Mouse (Mus musculus) urinary bladder, adult 2 months (tissue): Measurements from ENCODE around the gene Slc35b4. TPM values are rescaled to one million over a fixed set of nuclear protein-coding genes. Genes with fewer than 3 reads are reported as not detected.

ENCODE experiments used
- DNase-seq: peaks from one replicate; pipeline ENCODE4 v3.0.0; 2022; ENCODE audit warnings: low spot score
- polyA plus RNA-seq: library from polyadenylated mRNA; depleted of rRNA; stranded (reverse); fragments of >200 nt; gene quantifications from 2 replicates; pipeline ENCODE4 v1.2.3, GENCODE M21; 2012; rRNA removed

Gene Slc35b4
- 43.5 and 44.5 TPM in 2 replicates for polyA plus RNA-seq

GRCm38 (mm10) chr6:34176864-34177247 is at the start of gene Slc35b4:
Gene Slc35b4, minus strand, starts transcription at chr6:34177111.
- peak; percentile 69 for DNase-seq

- DNase-seq: no peak
Observed at GRCm38 (mm10) chr6:34225004-34225599, 48.2 kb upstream of the Slc35b4 start.

DNA sequence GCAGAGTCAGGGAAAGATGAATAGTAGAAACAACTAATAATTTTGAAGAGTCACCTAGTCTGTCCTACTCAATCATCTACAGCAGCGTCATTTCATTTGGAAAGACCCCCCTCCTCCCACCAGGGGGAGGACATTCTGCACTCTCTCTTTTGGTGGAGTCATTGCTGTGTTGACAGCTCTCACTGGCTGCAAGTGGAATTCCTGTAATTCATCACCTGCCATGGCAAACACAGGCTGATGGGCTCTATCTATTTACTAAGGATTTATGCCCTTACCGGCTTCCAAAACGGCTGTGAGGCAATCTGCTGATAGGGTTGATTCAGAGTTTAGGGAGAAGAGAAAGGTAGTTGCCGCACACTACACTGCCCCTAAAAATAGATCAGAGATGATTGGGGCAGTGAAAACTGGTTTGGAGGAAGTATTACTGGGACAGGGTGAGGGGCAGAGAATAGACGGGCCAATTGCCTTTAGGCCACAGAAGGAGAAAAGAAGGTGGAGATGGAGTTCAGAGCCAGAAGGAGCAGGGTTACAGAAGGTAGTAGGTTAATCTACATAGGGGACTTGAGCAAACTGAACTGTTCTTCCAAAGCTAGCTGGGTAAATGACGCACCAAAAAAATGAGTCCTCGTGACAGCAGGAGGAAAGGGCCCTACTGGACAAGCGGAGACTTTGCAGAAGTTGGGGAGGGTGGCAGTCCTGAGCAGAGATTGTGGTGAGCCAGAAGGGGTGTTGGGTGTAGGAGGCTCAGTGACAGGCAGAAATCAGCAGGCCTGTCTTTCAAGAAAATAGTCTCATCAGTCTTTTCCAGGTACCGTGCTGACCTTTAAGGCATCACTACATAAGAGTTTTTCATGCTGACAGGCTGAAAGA is 39.8 kb upstream of the Slc35b4 start:
- DNase-seq: no peak

GRCm38 (mm10) chr6:34205754-34206153 is 28.8 kb upstream of the Slc35b4 start:
- no peak for DNase-seq

- DNase-seq: peak; percentile 24
Observed at GRCm38 (mm10) chr6:34204971-34205572, 28.2 kb upstream of the Slc35b4 start.

GRCm38 (mm10) chr6:34203503-34203902 is 26.6 kb upstream of the Slc35b4 start:
- no peak for DNase-seq

- no peak for DNase-seq
Observed at GRCm38 (mm10) chr6:34194981-34195380, 18.1 kb upstream of the Slc35b4 start.

- peak; percentile 23 for DNase-seq
Observed at GRCm38 (mm10) chr6:34193708-34194475, 17.0 kb upstream of the Slc35b4 start.

DNA sequence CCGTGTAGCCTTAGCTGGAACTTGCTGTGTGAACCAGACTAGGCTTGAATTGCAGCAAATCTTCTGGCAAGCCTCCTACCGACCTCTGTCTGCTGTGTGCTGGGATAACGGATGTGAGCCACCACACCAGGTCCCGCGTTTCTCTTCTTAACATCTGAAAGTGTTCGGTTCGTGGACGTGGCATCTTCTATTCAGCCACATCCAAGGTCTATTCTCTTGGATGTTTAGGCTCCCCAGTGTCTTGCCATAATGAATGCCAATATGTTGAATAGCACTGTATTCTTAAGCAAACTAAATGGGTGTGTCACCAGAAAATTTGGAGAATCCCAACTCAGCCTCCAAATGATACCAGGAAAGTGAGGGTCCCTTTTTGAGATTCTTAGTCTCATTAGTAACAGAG is 14.5 kb upstream of the Slc35b4 start:
- DNase-seq: no peak

DNA sequence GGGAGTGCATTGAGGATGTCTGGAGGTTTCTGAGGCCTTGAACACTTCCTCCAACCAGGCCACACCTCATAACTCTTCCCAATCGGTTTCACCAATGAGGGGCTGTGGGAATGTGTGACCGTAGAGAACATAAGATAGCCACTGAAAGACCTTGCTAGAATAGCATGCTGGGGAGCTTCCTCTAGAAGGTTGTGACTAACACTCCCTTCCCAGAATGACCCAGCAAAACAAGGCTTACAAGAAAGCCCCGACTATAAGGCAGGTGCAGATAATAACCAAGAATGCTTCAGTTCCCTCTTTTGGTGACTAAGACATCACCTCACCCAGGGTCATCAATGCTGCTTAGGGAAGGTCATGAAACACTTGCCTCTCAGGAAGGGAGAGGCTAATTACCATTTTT is 12.6 kb upstream of the Slc35b4 start:
- DNase-seq: no peak

DNA sequence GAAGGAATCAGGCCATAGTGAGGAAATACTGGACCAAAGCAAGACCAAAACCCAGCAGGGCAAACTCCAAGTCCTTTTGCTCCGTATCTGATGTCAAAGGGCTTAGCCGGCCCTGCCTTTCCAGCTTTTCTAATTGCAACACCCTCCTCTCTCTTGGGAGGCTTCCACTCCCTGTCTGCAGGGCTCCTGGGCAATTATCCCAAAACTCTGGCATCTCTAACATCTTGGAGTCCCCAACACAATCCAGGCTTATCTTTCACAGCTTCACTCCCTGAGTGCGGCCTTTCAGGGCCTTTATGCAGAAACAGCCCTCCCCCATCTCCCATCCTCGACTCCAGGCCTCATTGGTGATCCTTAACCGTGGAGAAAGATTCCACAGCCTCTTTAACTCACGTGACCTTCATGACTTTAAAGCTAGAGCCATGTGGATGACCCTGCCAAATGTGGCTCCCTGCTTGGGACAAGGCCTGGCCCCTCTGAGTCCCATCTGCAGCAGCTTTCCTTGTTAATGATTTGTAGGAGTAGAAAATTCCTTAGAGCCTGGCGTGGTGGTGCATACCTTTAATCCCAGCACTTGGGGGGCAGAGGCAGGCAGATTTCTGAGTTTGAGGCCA is 11.2 kb upstream of the Slc35b4 start:
- DNase-seq: no peak

GRCm38 (mm10) chr6:34187273-34187863 is 10.5 kb upstream of the Slc35b4 start:
- no peak for DNase-seq

- no peak for DNase-seq
Observed at GRCm38 (mm10) chr6:34183326-34183725, 6.4 kb upstream of the Slc35b4 start.

DNA sequence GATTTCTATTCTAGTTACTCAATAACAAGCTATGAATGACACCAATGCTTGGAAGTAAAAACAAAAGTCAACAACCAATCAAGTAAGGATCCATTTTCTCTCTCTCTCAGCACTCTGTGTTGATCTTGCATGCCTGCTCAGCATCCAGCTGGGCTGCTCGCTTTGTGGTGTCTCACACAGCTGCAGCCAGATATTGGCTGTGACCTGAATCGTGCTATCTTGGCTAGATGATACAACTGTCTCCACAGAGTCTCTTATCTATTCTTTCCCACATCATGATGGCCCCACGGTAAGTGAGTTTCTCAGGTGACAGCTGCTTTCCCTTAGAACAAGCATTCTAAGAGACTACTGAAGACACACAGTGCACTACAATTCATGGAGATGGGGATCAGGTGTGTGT is 5.0 kb upstream of the Slc35b4 start:
- DNase-seq: no peak

- DNase-seq: no peak
Observed at GRCm38 (mm10) chr6:34179911-34180310, 3.0 kb upstream of the Slc35b4 start.

GRCm38 (mm10) chr6:34179007-34179406 is 2.1 kb upstream of the Slc35b4 start:
- DNase-seq: no peak

DNA sequence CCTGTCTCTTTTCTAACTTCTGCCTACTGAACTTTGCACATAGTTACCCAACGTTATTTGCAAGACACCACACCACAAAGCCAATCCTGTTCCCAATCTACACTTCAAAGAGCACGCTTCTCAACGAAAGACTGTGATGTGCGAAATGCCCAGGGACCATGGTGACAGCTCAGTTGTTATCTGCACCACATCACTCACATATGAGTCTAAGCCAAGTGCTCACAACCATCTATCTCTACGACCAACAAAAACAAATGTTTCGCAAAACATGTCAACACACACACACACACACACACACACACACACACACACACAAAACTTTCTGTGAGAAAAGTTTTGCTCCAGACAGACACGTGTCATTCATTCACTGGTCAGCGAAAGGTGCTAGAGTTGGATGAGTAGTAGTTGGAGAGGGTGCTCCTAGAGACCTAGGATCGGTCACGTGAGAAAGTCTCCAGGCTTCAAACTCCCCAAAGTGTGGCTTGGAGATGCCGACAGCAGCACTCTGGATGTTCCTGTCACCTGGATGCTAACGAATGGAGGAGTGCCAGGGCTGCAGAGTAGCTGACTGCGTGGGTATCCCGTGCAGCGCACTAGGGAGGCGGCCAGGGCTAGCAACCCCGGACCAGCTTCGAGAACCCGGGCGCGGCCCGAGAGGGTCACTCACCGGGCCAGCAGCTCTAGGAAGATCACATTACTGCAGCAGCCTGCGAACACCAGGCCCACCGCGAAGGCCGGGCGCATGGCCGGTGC is 624 bp downstream of the Slc35b4 start:
- no peak for DNase-seq

GRCm38 (mm10) chr6:34174715-34175114 is 2.2 kb downstream of the Slc35b4 start:
- no peak for DNase-seq

GRCm38 (mm10) chr6:34173251-34173650 is 3.7 kb downstream of the Slc35b4 start:
- DNase-seq: no peak

GRCm38 (mm10) chr6:34171748-34172457 is 5.0 kb downstream of the Slc35b4 start:
- DNase-seq: no peak
